Mouse (Mus musculus) neural tube, embryonic 10.5 days (tissue): ENCODE data around the gene Clasrp.
A peak's percentile ranks its signal among the peaks of the same experiment; 100 is the strongest.

Experiments
- DNase-seq: peaks from one replicate; pipeline ENCODE4 v3.0.0-alpha.2; 2017; ENCODE audit warnings: low spot score; ENCODE audit errors: extremely low spot score

Clasrp gene

GRCm38 (mm10) chr7:19563884-19564283 lies 40.4 kb downstream of the Clasrp start:
- DNase-seq = no peak

GRCm38 (mm10) chr7:19562643-19563410 lies 41.5 kb downstream of the Clasrp start, which contains the start of gene Ppp1r37:
Gene Ppp1r37, minus strand, starts transcription at chr7:19563076.
- DNase-seq = no peak

GRCm38 (mm10) chr7:19561765-19562642 lies 42.3 kb downstream of the Clasrp start:
- DNase-seq = peak; percentile 96

- no peak for DNase-seq
Observed at GRCm38 (mm10) chr7:19561431-19561764, 42.9 kb downstream of the Clasrp start.

GRCm38 (mm10) chr7:19560491-19561260 lies 43.6 kb downstream of the Clasrp start:
- DNase-seq = no peak

- no peak for DNase-seq
Observed at GRCm38 (mm10) chr7:19558965-19559364, 45.3 kb downstream of the Clasrp start.

- DNase-seq = no peak
Observed at GRCm38 (mm10) chr7:19557982-19558900, 46.0 kb downstream of the Clasrp start.

- DNase-seq = no peak
Observed at GRCm38 (mm10) chr7:19557086-19557485, 47.2 kb downstream of the Clasrp start.

GRCm38 (mm10) chr7:19554168-19554567 lies 50.1 kb downstream of the Clasrp start:
- no peak for DNase-seq

GRCm38 (mm10) chr7:19552443-19552842 lies 51.8 kb downstream of the Clasrp start:
- no peak for DNase-seq

- DNase-seq = no peak
Observed at GRCm38 (mm10) chr7:19551634-19552033, 52.7 kb downstream of the Clasrp start.

- DNase-seq = no peak
Observed at GRCm38 (mm10) chr7:19549394-19549793, 54.9 kb downstream of the Clasrp start.

- no peak for DNase-seq
Observed at GRCm38 (mm10) chr7:19547344-19547969, 56.8 kb downstream of the Clasrp start.

- DNase-seq = no peak
Observed at GRCm38 (mm10) chr7:19546007-19546406, 58.3 kb downstream of the Clasrp start.

GRCm38 (mm10) chr7:19543584-19543983 lies 60.7 kb downstream of the Clasrp start:
- no peak for DNase-seq

- no peak for DNase-seq
Observed at GRCm38 (mm10) chr7:19542155-19542691, 62.1 kb downstream of the Clasrp start.

GRCm38 (mm10) chr7:19541681-19542154 lies 62.6 kb downstream of the Clasrp start:
- DNase-seq = no peak

GRCm38 (mm10) chr7:19540771-19541566 lies 63.3 kb downstream of the Clasrp start:
- no peak for DNase-seq

- no peak for DNase-seq
Observed at GRCm38 (mm10) chr7:19534676-19535075, 69.6 kb downstream of the Clasrp start.
